Mouse (Mus musculus) stomach, postnatal 0 days (tissue): ENCODE measurements around the gene Ttll12.

ENCODE experiments used
- CTCF ChIP-seq: IDR thresholded peaks from 2 replicates; pipeline ENCODE4 v1.5.1; 2016; ENCODE audit warnings: antibody characterized with exemption, low read depth, mild to moderate bottlenecking, moderate library complexity
- EP300 ChIP-seq: optimal IDR thresholded peaks from 2 replicates; pipeline ENCODE3; 2016; ENCODE audit warnings: antibody characterized with exemption

DNA sequence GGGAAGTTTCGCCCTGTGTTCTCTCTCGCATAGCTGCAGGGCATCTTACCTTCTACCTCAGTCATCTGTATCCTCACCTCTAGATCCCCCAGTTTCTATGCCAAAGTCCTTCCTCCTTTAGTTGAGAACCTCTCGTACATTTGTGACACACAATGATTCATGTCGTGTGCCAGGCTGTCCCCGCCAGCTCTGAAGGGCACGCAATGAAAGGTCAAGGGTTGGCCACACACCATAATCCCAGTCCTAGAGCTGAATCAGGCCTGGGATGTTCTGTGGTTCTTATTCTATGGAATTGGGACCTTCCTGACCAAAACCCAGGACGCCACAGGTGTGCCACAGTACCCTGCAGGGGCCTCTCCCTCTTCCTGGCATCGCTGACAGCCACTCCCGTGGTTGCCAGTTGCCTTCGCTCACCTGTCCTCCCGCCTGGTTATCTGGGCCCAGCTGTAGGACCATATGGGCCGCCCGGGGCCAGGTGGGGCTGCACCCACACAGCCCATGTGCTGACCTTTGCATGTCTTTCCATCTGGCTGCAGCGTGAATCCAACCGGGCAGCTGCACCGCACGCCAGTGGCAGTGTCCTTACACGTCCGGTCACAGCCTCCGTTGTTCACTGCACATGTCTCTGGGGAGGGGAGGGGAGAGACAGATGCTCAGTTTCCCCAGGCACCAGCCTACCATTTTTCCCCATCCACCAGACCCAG lies 43.4 kb upstream of the Ttll12 start:
- TF ChIP-seq CTCF (no peak), EP300 (no peak)
